Mouse (Mus musculus) CH12.LX (cell line): ENCODE results near the gene Caln1. TPM values are rescaled to one million over a fixed set of nuclear protein-coding genes. Genes with fewer than 3 reads are reported as not detected.

Source experiments
- DNase-seq: peaks from one replicate; pipeline ENCODE4 v3.0.0-alpha.2; 2013; ENCODE audit errors: extremely low read depth
- H3K27ac ChIP-seq: 2 replicates; pipeline ENCODE4 v1.5.1; 2012; ENCODE audit warnings: low read depth, mild to moderate bottlenecking, control low read depth, moderate library complexity; ENCODE audit not compliant: insufficient read depth
- H3K27me3 ChIP-seq: replicated peaks from 2 replicates; pipeline ENCODE3; 2012; ENCODE audit warnings: inconsistent platforms
- H3K36me3 ChIP-seq, 2 experiments: replicated peaks in 1 of 2; 2 replicates each; pipeline versions ENCODE3 to v1.6.1; 2012; ENCODE audit warnings: inconsistent platforms in 1 of 2, low read length in 1 of 2, mild to moderate bottlenecking in 1 of 2, mixed read lengths in 1 of 2, moderate library complexity in 1 of 2; ENCODE audit not compliant: control insufficient read depth in 1 of 2, insufficient read depth in 1 of 2
- H3K4me1 ChIP-seq, 2 experiments: 2 replicates each; pipeline ENCODE4 v1.6.1; 2012; ENCODE audit warnings: inconsistent platforms in 1 of 2, moderate library complexity in 1 of 2; ENCODE audit not compliant: insufficient read depth in 2 of 2, control insufficient read depth in 1 of 2
- H3K4me2 ChIP-seq: 2 replicates; pipeline ENCODE4 v1.6.1; 2012; ENCODE audit warnings: low read depth, mild to moderate bottlenecking, control low read depth; ENCODE audit not compliant: poor library complexity, insufficient read depth, severe bottlenecking
- H3K4me3 ChIP-seq, 3 experiments: fragments of 150-350 bp in 1 of 3; sonication (generic) in 1 of 3; replicated peaks in 1 of 3; 2 replicates each; pipeline versions ENCODE3 to v1.5.1; 2011 to 2012; ENCODE audit warnings: low read depth in 2 of 3, low read length in 2 of 3, mild to moderate bottlenecking in 2 of 3, moderate library complexity in 2 of 3, control low read depth in 1 of 3, improper control_type of control experiment in 1 of 3, inconsistent platforms in 1 of 3, mixed read lengths in 1 of 3; ENCODE audit not compliant: poor library complexity in 1 of 3
- H3K79me2 ChIP-seq: replicated peaks from 2 replicates; pipeline ENCODE4 v1.6.1; 2012; ENCODE audit warnings: mild to moderate bottlenecking, moderate library complexity; ENCODE audit not compliant: control insufficient read depth, poor library complexity, insufficient read depth, severe bottlenecking; ENCODE audit errors: extremely low read depth
- H3K9ac ChIP-seq: 2 replicates; pipeline ENCODE4 v1.6.1; 2012; ENCODE audit warnings: low read depth, mild to moderate bottlenecking, control low read depth, moderate library complexity; ENCODE audit not compliant: insufficient read depth
- H3K9me3 ChIP-seq: replicated peaks from 2 replicates; pipeline ENCODE3; 2012; ENCODE audit warnings: low read length, inconsistent platforms, mixed read lengths
- BHLHE40 ChIP-seq: IDR thresholded peaks from 2 replicates; pipeline ENCODE4 v1.6.1; 2011; ENCODE audit warnings: mild to moderate bottlenecking, low read depth, low read length, improper control_type of control experiment
- CHD1 ChIP-seq: IDR thresholded peaks from 2 replicates; pipeline ENCODE4 v1.6.1; 2012; ENCODE audit warnings: low read depth, low read length, improper control_type of control experiment, inconsistent platforms
- CHD2 ChIP-seq: IDR thresholded peaks from 2 replicates; pipeline ENCODE4 v1.6.1; 2011; ENCODE audit warnings: low read length, improper control_type of control experiment
- CTCF ChIP-seq, 2 experiments: IDR thresholded peaks in 1 of 2; conservative IDR thresholded peaks in 1 of 2; 2 replicates each; pipeline ENCODE4 v1.5.1; 2011 to 2012; ENCODE audit warnings: low read depth in 2 of 2, low read length in 2 of 2, improper control_type of control experiment in 1 of 2, inconsistent platforms in 1 of 2, mild to moderate bottlenecking in 1 of 2, moderate library complexity in 1 of 2
- E2F4 ChIP-seq: IDR thresholded peaks from 2 replicates; pipeline ENCODE4 v1.6.1; 2011; ENCODE audit warnings: low read depth, low read length, improper control_type of control experiment; ENCODE audit not compliant: insufficient replicate concordance
- EP300 ChIP-seq: IDR thresholded peaks from 2 replicates; pipeline ENCODE4 v1.6.1; 2011; ENCODE audit warnings: low read length, improper control_type of control experiment
- GABPA ChIP-seq: IDR thresholded peaks from 2 replicates; pipeline ENCODE4 v1.6.1; 2012; ENCODE audit warnings: low read depth, low read length, improper control_type of control experiment, inconsistent platforms; ENCODE audit not compliant: insufficient replicate concordance
- HCFC1 ChIP-seq: IDR thresholded peaks from 2 replicates; pipeline ENCODE4 v1.6.1; 2012; ENCODE audit warnings: low read depth, mild to moderate bottlenecking, inconsistent platforms, low read length, improper control_type of control experiment
- JUND ChIP-seq: conservative IDR thresholded peaks from 2 replicates; pipeline ENCODE4 v1.6.1; 2011; ENCODE audit warnings: low read depth, low read length, improper control_type of control experiment
- MAFK ChIP-seq: IDR thresholded peaks from 2 replicates; pipeline ENCODE4 v1.6.1; 2011; ENCODE audit warnings: low read length, improper control_type of control experiment; ENCODE audit not compliant: insufficient replicate concordance
- MEF2A ChIP-seq: IDR thresholded peaks from 2 replicates; pipeline ENCODE4 v1.6.1; 2014; ENCODE audit warnings: low read depth, mild to moderate bottlenecking, inconsistent platforms, low read length, improper control_type of control experiment, borderline replicate concordance
- MXI1 ChIP-seq: IDR thresholded peaks from 2 replicates; pipeline ENCODE4 v1.6.1; 2011; ENCODE audit warnings: mild to moderate bottlenecking, low read depth, low read length, improper control_type of control experiment
- MYC ChIP-seq: IDR thresholded peaks from 2 replicates; pipeline ENCODE4 v1.6.1; 2011; ENCODE audit warnings: low read depth, mild to moderate bottlenecking, improper control_type of control experiment, low read length
- NELFE ChIP-seq: IDR thresholded peaks from 2 replicates; pipeline ENCODE4 v1.6.1; 2011; ENCODE audit warnings: low read depth, low read length, improper control_type of control experiment
- NRF1 ChIP-seq: IDR thresholded peaks from 2 replicates; pipeline ENCODE4 v1.6.1; 2014; ENCODE audit warnings: low read depth, mild to moderate bottlenecking, inconsistent platforms, low read length, improper control_type of control experiment, moderate library complexity
- POLR2AphosphoS2 ChIP-seq: IDR thresholded peaks from 2 replicates; pipeline ENCODE4 v1.6.1; 2011; ENCODE audit warnings: low read depth, low read length, improper control_type of control experiment
- RCOR1 ChIP-seq: conservative IDR thresholded peaks from 2 replicates; pipeline ENCODE4 v1.6.1; 2012; ENCODE audit warnings: low read depth, mild to moderate bottlenecking, inconsistent platforms, low read length, improper control_type of control experiment
- SIN3A ChIP-seq: IDR thresholded peaks from 2 replicates; pipeline ENCODE4 v1.6.1; 2012; ENCODE audit warnings: low read length, improper control_type of control experiment, inconsistent platforms
- TCF12 ChIP-seq: IDR thresholded peaks from 2 replicates; pipeline ENCODE4 v1.6.1; 2014; ENCODE audit warnings: low read depth, mild to moderate bottlenecking, inconsistent platforms, low read length, improper control_type of control experiment
- USF1 ChIP-seq: IDR thresholded peaks from 2 replicates; pipeline ENCODE4 v1.6.1; 2014; ENCODE audit warnings: low read depth, mild to moderate bottlenecking, inconsistent platforms, low read length, improper control_type of control experiment
- ZKSCAN1 ChIP-seq: IDR thresholded peaks from 2 replicates; pipeline ENCODE4 v1.6.1; 2012; ENCODE audit warnings: low read depth, inconsistent platforms, low read length, improper control_type of control experiment, borderline replicate concordance
- ZMIZ1 ChIP-seq: IDR thresholded peaks from 2 replicates; pipeline ENCODE4 v1.6.1; 2012; ENCODE audit warnings: low read depth, mild to moderate bottlenecking, inconsistent platforms, low read length, improper control_type of control experiment
- dilution Hi-C: fragments of 300-500 bp; cut with MboI; formaldehyde crosslinking; loops from 2 replicates; pipeline ENCODE4 v1.14.3; 2020; ENCODE audit warnings: low sequenced_read_pairs; ENCODE audit not compliant: extremely low pct_unique_long_range_greater_than_20kb, extremely low pct_ligation_motif_present
- in situ Hi-C: fragments of 300-500 bp; cut with MboI; formaldehyde crosslinking; loops from 3 replicates; pipeline ENCODE4 v1.14.3; 2019; ENCODE audit warnings: low sequenced_read_pairs, low pct_ligation_motif_present, low pct_unique_long_range_greater_than_20kb, mixed read lengths
- polyA plus RNA-seq: library from polyadenylated mRNA; unstranded; fragments of >175 nt; gene quantifications from 2 replicates; pipeline ENCODE4 v1.2.1, GENCODE M21; 2012; ENCODE audit warnings: low read depth; ENCODE audit not compliant: insufficient read length
- total RNA-seq, 2 experiments: library from RNA; depleted of rRNA; stranded (reverse); fragments of 300-350 nt in 1 of 2; fragments of >200 nt in 1 of 2; gene quantifications; 2 replicates each; pipeline ENCODE4 v1.2.3; 2012 to 2014

Gene Caln1
- total and polyA plus RNA-seq, 3 experiments: under 0.01 TPM; not detected in 2

GRCm38 (mm10) chr5:130409706-130410105 lies 40.5 kb downstream of the Caln1 start:
- in situ Hi-C loops (loop anchor here (10.0 kb wide), 1 partner anchor 445 kb away; no protein-coding TSS in a partner anchor), dilution Hi-C loops (no loop called here)
- H3K4me3 ChIP-seq: no peak overlapping the region
- H3K4me1 ChIP-seq: no peaks in the 10 kb centered on the region
- no peaks in the 10 kb centered on the region for H3K27me3 ChIP-seq
- H3K9ac ChIP-seq: no peak overlapping the region
- H3K4me2 ChIP-seq: no peak overlapping the region
- DNase-seq: no peak
- TF ChIP-seq EP300 (no peak), RCOR1 (no peak), MEF2A (no peak), HCFC1 (no peak), ZKSCAN1 (no peak), E2F4 (no peak)
- TF ChIP-seq, all 38 proteins: peak for 0
- no peaks in the 10 kb centered on the region for H3K36me3 ChIP-seq
- peaks cover 34% of the 10 kb centered on the region for H3K9me3 ChIP-seq
- no peaks in the 10 kb centered on the region for H3K79me2 ChIP-seq
- H3K27ac ChIP-seq: no peak overlapping the region

- dilution Hi-C loops: no loop called here
- no peak overlapping the region for H3K4me2 ChIP-seq
Observed at GRCm38 (mm10) chr5:130411516-130411915, 42.3 kb downstream of the Caln1 start.

GRCm38 (mm10) chr5:130447438-130447837 lies 78.2 kb downstream of the Caln1 start:
- in situ Hi-C loops (no loop called here), dilution Hi-C loops (no loop called here)
- DNase-seq: no peak
- Histone ChIP-seq H3K36me3 (no peaks in the 10 kb centered on the region), H3K4me2 (no peak overlapping the region), H3K27me3 (peaks cover 2% of the 10 kb centered on the region), H3K79me2 (no peaks in the 10 kb centered on the region), H3K27ac (no peak overlapping the region), H3K4me3 (no peak overlapping the region), H3K9ac (no peak overlapping the region), H3K4me1 (no peaks in the 10 kb centered on the region), H3K9me3 (peaks cover 38% of the 10 kb centered on the region)
- no peak for TF ChIP-seq MAFK
- TF ChIP-seq POLR2AphosphoS2: no peak
- no peak for TF ChIP-seq MXI1
- TF ChIP-seq NRF1: no peak
- TF ChIP-seq SIN3A: no peak
- TF ChIP-seq NELFE: no peak
- no peak for TF ChIP-seq TCF12
- no peak for TF ChIP-seq GABPA
- TF ChIP-seq USF1: no peak
- no peak for TF ChIP-seq CHD1
- TF ChIP-seq JUND: no peak
- no peak for TF ChIP-seq ZMIZ1
- no peak for TF ChIP-seq CTCF (conservative IDR thresholded peaks at IDR 0.05 in 1 of 2, IDR thresholded peaks at IDR 0.05 in 1 of 2; ENCODE audit: low read depth in 2 of 2, low read length in 2 of 2)
- TF ChIP-seq EP300: no peak
- TF ChIP-seq BHLHE40: no peak
- no peak for TF ChIP-seq MYC

More at GRCm38 (mm10) chr5:130411516-130411915, 42.3 kb downstream of the Caln1 start:
- no peaks in the 10 kb centered on the region for H3K36me3 ChIP-seq
- TF ChIP-seq POLR2AphosphoS2 (no peak), CHD2 (no peak), RCOR1 (no peak)
- TF ChIP-seq, all 38 proteins: peak for 0
- Histone ChIP-seq H3K9ac (no peak overlapping the region), H3K27me3 (no peaks in the 10 kb centered on the region), H3K4me1 (no peaks in the 10 kb centered on the region), H3K9me3 (peaks cover 30% of the 10 kb centered on the region), H3K79me2 (no peaks in the 10 kb centered on the region), H3K4me3 (no peak overlapping the region), H3K27ac (no peak overlapping the region)
- DNase-seq: no peak
- in situ Hi-C loops: no loop called here
